Mouse (Mus musculus): Measurements from ENCODE around the gene Aup1. TPM values are rescaled to one million over a fixed set of nuclear protein-coding genes. Genes with fewer than 3 reads are reported as not detected.

Aup1 gene
- total RNA-seq, 2 experiments from 2014 or later: 130 to 135 TPM

DNA sequence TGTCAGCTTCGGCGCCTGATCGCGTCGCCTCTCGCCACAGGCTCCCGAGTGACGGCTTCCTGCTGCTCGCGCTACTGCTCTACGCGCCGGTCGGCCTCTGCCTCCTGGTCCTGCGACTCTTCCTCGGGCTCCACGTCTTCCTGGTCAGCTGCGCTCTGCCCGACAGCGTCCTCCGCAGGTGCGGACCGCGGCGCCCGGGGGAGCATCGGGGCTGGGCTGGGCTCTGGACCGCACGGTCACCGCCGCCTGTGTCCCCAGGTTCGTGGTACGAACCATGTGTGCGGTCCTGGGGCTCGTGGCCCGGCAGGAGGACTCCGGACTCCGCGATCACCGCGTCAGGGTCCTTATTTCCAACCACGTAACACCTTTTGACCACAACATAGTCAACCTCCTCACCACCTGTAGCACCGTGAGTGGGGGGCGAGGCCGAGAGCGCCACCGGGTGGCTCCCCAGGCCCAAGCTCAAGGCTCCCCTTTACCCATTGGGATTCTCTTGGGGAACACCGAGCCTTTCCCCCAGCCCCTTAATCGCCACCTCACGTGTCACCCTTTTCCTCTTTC, 630 bp downstream of the Aup1 start, which contains the start of gene Htra2:
Gene Htra2, minus strand, starts transcription at position 403 of the 561 bp plus-strand sequence.
- intact Hi-C loops (cut with DNase I): loop anchor here (1.0 to 2.0 kb wide), 4 partner anchors 23 to 146 kb away; partner anchors contain the start of genes Ccdc142 and Gm42688
- peak within 1 kb of the TSS; percentile 84 for H3K27ac ChIP-seq
- H3K4me3 ChIP-seq: peak within 1 kb of the TSS; percentile 99
- TF ChIP-seq CTCF (IDR thresholded peaks at IDR 0.05): peak; percentile 37
- peak in 1 of 2 experiments; percentile 56 for DNase-seq (ENCODE audit: extremely low spot score in 1 of 2, low spot score in 2 of 2)

DNA sequence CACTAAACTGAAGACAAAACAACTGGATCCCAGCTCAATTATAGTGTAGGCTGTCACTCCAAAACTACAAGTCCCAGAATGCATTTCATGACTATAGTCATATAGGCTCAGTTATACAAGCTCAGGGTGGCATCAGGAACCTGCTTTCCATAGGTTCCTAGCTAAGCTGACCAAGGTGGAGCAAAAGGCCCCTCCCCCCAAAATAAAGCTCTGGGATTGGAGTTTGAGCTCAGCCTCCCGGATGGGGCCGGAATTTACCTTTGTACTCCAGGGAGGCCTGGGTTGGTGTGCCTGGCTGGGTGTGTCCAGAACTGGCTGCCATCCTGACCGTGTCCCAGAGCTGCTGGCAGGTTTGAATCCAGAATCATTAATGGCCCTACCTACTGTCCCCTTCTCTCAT, 3.5 kb downstream of the Aup1 start, which contains the start of gene Dqx1:
Gene Dqx1, plus strand, starts transcription at position 55 of the 400 bp plus-strand sequence.
- H3K4me3 ChIP-seq: no peak within 1 kb of the TSS
- H3K27ac ChIP-seq: no peak within 1 kb of the TSS
- DNase-seq (ENCODE audit: extremely low spot score in 1 of 2, low spot score in 2 of 2): no peak
- intact Hi-C loops (cut with DNase I): no loop called here
- no peak for TF ChIP-seq CTCF (IDR thresholded peaks at IDR 0.05)

DNA sequence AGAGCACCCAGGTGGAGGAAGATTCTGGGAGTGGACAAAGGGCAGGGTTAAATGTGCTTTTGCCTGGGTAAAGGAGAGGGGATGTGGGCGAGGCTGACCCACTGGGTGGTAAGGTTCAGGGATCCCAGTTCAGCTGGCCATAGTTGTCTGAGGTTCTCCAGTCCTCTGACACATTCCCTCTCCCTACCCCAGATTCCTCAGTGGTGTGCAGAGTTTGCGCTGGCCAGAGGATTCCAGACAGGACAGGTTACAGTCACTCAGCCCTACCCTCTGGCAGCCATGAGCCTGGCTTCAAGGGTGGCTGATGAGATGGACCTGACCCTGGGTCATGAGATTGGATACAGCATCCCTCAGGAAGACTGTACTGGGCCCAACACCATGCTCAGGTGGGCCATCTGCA, 4.4 kb downstream of the Aup1 start:
- DNase-seq (ENCODE audit: extremely low spot score in 1 of 2, low spot score in 2 of 2): no peak
- H3K4me3 ChIP-seq: no peak overlapping the region
- intact Hi-C loops (cut with DNase I): no loop called here
- no peak overlapping the region for H3K27ac ChIP-seq
- TF ChIP-seq CTCF (IDR thresholded peaks at IDR 0.05): no peak

DNA sequence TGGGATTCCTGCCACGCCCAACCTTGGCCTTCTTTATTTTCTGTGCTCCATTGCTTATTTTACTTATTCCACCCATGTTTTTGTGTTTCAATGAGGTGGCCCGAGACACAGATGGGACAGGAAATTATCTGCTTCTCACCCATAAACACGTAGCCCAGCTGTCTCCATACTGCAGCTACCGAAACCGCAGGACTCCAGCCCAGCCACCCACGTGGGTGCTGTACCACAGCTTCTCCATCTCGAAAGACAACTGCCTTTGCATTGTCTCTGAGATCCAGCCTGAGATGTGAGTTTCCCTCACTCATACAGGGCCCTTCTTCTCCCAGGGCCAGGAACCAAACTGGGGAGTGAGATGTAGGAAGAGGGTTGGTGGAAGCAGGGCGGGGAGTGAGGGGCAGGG, 11.7 kb downstream of the Aup1 start:
- no peak for DNase-seq (ENCODE audit: extremely low spot score in 1 of 2, low spot score in 2 of 2)
- intact Hi-C loops (cut with DNase I): no loop called here
- TF ChIP-seq CTCF (IDR thresholded peaks at IDR 0.05): no peak
- Histone ChIP-seq H3K4me3 (no peak overlapping the region), H3K27ac (no peak overlapping the region)

DNA sequence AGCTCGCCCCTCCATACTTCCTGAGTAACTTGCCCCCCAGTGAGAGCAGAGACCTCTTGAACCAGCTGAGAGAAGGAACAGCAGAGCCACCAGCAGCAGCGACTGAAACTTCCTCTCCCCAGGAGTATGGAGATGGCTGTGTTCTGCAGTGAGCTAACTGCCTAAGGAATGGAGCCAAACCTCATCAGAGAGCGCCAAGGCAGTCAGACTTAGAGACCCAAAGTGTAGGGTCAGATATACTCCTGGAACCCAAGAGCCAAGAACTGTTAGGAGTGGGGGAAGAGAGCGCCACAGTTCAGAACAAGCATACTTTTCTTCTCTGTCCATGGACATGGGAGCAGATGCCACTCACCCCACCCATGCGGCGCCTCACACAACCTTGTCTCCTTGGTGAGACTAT, 12.1 kb downstream of the Aup1 start:
- TF ChIP-seq CTCF (IDR thresholded peaks at IDR 0.05): no peak
- DNase-seq (ENCODE audit: extremely low spot score in 1 of 2, low spot score in 2 of 2): no peak
- Histone ChIP-seq H3K4me3 (no peak overlapping the region), H3K27ac (no peak overlapping the region)
- intact Hi-C loops (cut with DNase I): no loop called here

DNA sequence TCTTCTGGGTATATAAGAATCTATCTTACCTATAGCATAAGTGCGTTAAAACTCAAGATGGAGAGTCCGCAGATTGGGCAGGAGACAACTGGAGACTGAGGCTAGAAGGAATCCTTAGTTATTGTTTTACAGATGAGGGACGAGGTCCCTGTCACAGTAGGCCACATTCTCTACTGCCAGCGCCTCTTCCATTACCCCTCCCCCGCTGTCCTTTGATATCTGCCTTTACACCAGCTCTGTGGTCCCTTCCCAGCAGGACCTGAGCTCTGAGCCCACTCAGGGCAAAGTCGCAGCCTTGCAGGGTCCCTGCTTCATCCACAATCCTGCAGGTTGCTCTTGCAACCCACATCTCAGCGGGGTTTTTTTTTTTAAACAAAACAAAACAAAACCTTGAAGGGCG, 13.9 kb downstream of the Aup1 start:
- TF ChIP-seq CTCF (IDR thresholded peaks at IDR 0.05): no peak
- intact Hi-C loops (cut with DNase I): no loop called here
- H3K27ac ChIP-seq: no peak overlapping the region
- H3K4me3 ChIP-seq: no peak overlapping the region
- DNase-seq (ENCODE audit: extremely low spot score in 1 of 2, low spot score in 2 of 2): no peak

DNA sequence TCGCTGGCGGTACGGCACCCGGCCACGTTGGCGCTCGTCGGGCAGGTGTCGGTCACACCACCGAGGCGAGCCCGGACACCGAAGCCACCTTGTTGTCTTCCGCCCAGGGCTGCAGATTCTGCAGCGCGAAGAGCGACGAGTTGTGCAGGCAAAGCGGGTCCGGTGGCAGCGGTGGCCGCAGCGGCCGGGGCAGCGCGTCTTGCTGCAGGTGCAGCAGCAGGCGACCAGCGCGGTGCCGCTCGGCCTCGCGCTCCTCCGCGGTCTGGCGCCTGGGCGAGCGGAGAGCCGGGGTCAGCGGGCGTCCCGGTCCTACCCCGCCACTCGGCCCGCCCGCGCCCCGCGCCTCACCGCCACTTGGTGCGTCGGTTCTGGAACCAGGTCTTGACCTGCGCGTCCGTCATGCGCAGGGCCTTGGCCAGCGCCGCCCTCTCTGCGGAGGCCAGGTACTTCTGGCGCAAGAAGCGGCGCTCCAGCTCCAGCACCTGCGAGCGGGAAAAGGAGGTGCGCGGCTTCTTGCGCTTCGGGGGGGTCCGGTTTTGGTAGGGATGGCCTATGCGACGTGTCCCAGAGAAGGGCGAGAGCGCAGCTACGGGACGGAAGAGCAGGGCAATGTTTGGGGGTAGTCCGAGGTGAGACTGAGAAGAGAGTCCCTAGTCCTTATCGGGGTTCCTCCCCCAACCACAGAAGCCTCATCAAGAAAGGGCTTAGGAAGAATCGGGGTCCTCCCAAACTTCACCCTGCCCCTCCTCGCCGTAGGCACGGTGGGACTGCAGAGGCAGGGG, 14.6 kb downstream of the Aup1 start:
- no peak for DNase-seq (ENCODE audit: extremely low spot score in 1 of 2, low spot score in 2 of 2)
- TF ChIP-seq CTCF (IDR thresholded peaks at IDR 0.05): no peak
- no peak overlapping the region for H3K27ac ChIP-seq
- no peak overlapping the region for H3K4me3 ChIP-seq
- intact Hi-C loops (cut with DNase I): no loop called here

DNA sequence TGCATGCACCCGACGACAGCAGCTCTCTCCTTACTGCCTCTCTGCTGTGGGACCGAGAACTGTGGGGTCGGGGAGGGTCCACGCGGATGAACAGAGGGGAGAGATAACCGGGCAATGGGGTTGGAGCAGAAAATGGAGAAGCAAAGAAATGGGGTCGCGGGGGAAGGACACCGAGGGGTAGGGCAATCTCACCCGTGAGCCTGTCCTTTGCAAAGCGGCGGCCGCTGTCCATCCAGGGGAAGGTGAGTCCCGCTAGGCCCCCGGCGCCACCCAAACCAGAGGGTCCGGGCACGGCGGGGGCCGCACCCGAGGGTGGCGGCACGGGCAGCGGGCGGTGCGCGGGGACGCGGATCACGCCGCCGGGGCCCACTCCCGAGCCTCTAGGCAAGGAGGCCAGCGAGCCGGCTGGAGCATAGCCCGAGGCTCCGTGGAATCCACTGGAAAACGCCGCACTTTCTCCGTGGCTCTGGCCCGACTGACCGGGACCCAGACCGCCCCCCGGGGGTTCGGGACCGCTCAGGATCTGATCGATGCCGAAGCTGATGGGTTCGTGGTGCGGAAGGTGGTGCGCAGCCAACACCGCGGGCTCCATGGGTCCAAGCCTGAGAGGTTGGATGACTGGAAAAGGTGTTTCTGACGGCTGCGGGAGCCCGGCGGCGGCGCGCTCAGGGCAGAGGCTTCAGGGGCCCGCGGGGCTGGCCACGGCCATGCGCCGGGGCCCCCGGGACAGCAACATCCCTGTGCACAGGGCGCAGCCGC, 15.3 kb downstream of the Aup1 start:
- no peak for TF ChIP-seq CTCF (IDR thresholded peaks at IDR 0.05)
- Histone ChIP-seq H3K4me3 (no peak overlapping the region), H3K27ac (no peak overlapping the region)
- no peak for DNase-seq (ENCODE audit: extremely low spot score in 1 of 2, low spot score in 2 of 2)
- intact Hi-C loops (cut with DNase I): loop anchor here (10.0 kb wide), 1 partner anchor 645 kb away; the partner anchor contains the start of gene Vax2

DNA sequence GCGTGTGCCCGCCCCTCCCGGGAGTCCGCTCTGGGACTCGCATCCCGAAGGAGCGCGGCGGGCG, 15.8 kb downstream of the Aup1 start, which contains the start of gene Tlx2:
Gene Tlx2, minus strand, starts transcription at position 47 of the 64 bp plus-strand sequence.
- Histone ChIP-seq H3K4me3 (no peak within 1 kb of the TSS), H3K27ac (no peak within 1 kb of the TSS)
- TF ChIP-seq CTCF (IDR thresholded peaks at IDR 0.05): no peak
- intact Hi-C loops (cut with DNase I): loop anchor here (10.0 kb wide), 1 partner anchor 645 kb away; the partner anchor contains the start of gene Vax2
- DNase-seq (ENCODE audit: extremely low spot score in 1 of 2, low spot score in 2 of 2): no peak

DNA sequence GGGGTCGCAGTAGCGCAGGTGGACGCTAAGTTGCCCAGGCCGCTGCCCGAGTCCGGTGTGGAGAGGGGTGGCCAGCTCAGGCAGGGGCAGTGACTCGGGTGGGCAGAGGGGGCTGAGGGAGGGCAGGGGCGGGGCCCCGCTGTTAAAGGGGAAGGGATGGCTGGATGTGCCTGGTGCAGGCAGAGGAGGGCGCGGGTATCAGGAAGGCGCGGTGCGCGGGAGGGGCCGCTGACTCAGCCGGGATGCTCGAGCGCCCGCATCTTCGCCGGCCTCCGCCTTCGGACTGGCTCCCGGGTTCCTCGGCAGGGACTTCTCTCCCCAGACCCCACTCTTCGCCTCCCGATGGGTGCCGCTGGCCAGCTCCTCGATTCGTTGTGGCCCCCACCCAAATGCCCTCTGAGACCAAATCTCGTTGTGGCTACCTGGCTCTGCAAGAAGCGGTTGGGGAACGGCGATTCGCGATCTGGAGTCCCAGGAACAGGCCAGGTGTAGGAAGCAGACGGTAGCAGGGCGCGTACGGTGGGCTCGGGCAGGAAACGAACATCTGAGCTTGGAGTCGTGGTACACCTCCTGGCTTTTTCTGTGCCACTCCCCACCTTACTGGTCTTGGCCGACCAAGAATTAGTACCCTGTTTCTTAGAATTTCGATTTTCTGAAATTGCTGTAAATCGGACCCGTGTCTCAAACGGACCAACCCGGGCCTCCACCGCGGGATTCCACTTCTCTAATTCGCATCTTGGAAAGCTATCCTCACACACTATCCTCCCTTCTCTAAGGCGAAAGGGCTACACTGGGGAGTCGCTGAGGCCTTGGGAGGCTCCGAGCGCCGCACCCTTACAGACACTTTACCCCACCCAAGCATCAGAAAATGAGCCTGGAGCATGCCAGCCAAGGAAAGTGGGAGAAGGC, 16.2 kb downstream of the Aup1 start:
- DNase-seq (ENCODE audit: extremely low spot score in 1 of 2, low spot score in 2 of 2): peak in 1 of 2 experiments; percentile 43
- no peak for TF ChIP-seq CTCF (IDR thresholded peaks at IDR 0.05)
- intact Hi-C loops (cut with DNase I): loop anchor here (10.0 kb wide), 1 partner anchor 644 kb away; the partner anchor contains the start of gene Vax2
- no peak overlapping the region for H3K4me3 ChIP-seq
- no peak overlapping the region for H3K27ac ChIP-seq

DNA sequence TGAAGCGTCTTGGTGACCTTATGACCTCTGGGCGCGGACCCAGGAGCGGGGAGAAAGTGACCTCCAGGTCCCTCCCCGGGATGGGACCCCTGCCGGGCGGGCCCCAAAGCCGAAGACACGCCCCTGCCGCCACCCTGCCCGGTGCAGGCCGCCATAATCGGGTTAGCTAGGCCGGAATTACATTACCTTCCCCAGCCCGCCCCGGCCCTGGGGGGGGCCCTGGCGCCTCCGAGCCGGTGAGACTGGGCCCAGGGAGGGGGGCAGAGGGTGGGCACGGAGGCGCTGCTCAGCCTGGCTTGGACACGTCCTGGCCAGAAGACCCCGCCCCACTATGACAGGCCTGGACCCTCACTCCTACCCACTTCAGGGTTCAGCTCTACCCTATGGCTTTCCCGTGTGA, 16.9 kb downstream of the Aup1 start:
- TF ChIP-seq CTCF (IDR thresholded peaks at IDR 0.05): no peak
- no peak for DNase-seq (ENCODE audit: extremely low spot score in 1 of 2, low spot score in 2 of 2)
- H3K27ac ChIP-seq: no peak overlapping the region
- no peak overlapping the region for H3K4me3 ChIP-seq
- intact Hi-C loops (cut with DNase I): loop anchor here (10.0 kb wide), 1 partner anchor 644 kb away; the partner anchor contains the start of gene Vax2

Data from left cerebral cortex, adult 2 months (tissue).